Mouse (Mus musculus): Measurements from ENCODE around the gene Rpl36a. TPM values are rescaled to one million over a fixed set of nuclear protein-coding genes. Genes with fewer than 3 reads are reported as not detected.

The Rpl36a gene
- total RNA-seq, 2 experiments from 2014 or later = 87.8 to 120 TPM

- DNase-seq = no peak
Measured at GRCm38 (mm10) chrX:134599922-134600565, 14.6 kb downstream of the Rpl36a start.

- peak; percentile 86 for DNase-seq
Measured at GRCm38 (mm10) chrX:134600659-134601379, 15.4 kb downstream of the Rpl36a start, which contains the start of the genes Gla and Hnrnph2. Gene Gla, minus strand, starts transcription at chrX:134601125. Gene Hnrnph2, plus strand, starts transcription at chrX:134601179.

GRCm38 (mm10) chrX:134601380-134602120 lies 16.1 kb downstream of the Rpl36a start:
- DNase-seq = no peak

GRCm38 (mm10) chrX:134609472-134609871 lies 24.0 kb downstream of the Rpl36a start:
- no peak for DNase-seq

GRCm38 (mm10) chrX:134610984-134611383 lies 25.5 kb downstream of the Rpl36a start:
- no peak for DNase-seq

- peak; percentile 42 for DNase-seq
Measured at GRCm38 (mm10) chrX:134612285-134612959, 27.0 kb downstream of the Rpl36a start.

- no peak for DNase-seq
Measured at GRCm38 (mm10) chrX:134614306-134614705, 28.9 kb downstream of the Rpl36a start.

- DNase-seq = no peak
Measured at GRCm38 (mm10) chrX:134619695-134620094, 34.2 kb downstream of the Rpl36a start.

- DNase-seq = no peak
Measured at GRCm38 (mm10) chrX:134620254-134620865, 34.9 kb downstream of the Rpl36a start.

GRCm38 (mm10) chrX:134621685-134622084 lies 36.2 kb downstream of the Rpl36a start:
- DNase-seq = no peak

- no peak for DNase-seq
Measured at GRCm38 (mm10) chrX:134623350-134623749, 37.9 kb downstream of the Rpl36a start.

GRCm38 (mm10) chrX:134628200-134628599 lies 42.7 kb downstream of the Rpl36a start:
- DNase-seq = no peak

- DNase-seq = no peak
Measured at GRCm38 (mm10) chrX:134632710-134633109, 47.3 kb downstream of the Rpl36a start.

GRCm38 (mm10) chrX:134635111-134635510 lies 49.7 kb downstream of the Rpl36a start:
- DNase-seq = no peak

- no peak for DNase-seq
Measured at GRCm38 (mm10) chrX:134635860-134636259, 50.4 kb downstream of the Rpl36a start.

Other genes with a start within 250 kb of the Rpl36a start
- 1 to 10 TPM; 6.6 to 8.2 TPM for gene Drp2, start 181.1 kb upstream of the Rpl36a start, total RNA-seq (2021)
- gene Taf7l, start 109.2 kb upstream of the Rpl36a start, total RNA-seq (2021) = not detected
- gene Timm8a1, start 43.8 kb upstream of the Rpl36a start, total RNA-seq (2021) = 10 to 100 TPM; 15.9 to 16.2 TPM
- gene Btk, start 2.1 kb upstream of the Rpl36a start, total RNA-seq (2021) = under 1 TPM; 0.59 to 0.67 TPM
- 1 to 10 TPM; 1.4 to 2.1 TPM for gene Gla, start 15.5 kb downstream of the Rpl36a start, total RNA-seq (2021)
- gene Hnrnph2, start 15.5 kb downstream of the Rpl36a start, total RNA-seq (2021) = 10 to 100 TPM; 47.6 to 49.5 TPM
- gene Armcx4, start 100.9 kb downstream of the Rpl36a start, total RNA-seq (2021) = 10 to 100 TPM; 14.4 to 17.8 TPM
- 1 to 10 TPM; 2.8 to 3.6 TPM for gene Armcx1, start 132.3 kb downstream of the Rpl36a start, total RNA-seq (2021)
- gene Armcx6, start 165.8 kb downstream of the Rpl36a start, total RNA-seq (2021) = 1 to 10 TPM; 1.6 to 2.2 TPM
- 10 to 100 TPM; 24.6 to 31.7 TPM for gene Armcx3, start 170.9 kb downstream of the Rpl36a start, total RNA-seq (2021)
- 1 to 10 TPM; 4.8 to 5.0 TPM for gene Armcx2, start 223.6 kb downstream of the Rpl36a start, total RNA-seq (2021)